In genomic region chr2:32494522-32494921, GRCm38 (mm10) we compare ENCODE assay signal across 14 mouse cellular contexts. TPM values are rescaled to one million over a fixed set of nuclear protein-coding genes. Genes with fewer than 3 reads are reported as not detected.
DNase-seq lines count a peak whose midpoint lies in the region; ATAC-seq and TF ChIP-seq lines count a peak whose summit lies in the region.
"Had no signal": no experiment of that assay in that cellular context is flagged by ENCODE, and none has a peak within 500 bp of the region (broad histone marks: within the 10 kb centered on the region; RNA-seq: fewer than 3 reads in every experiment).

No protein-coding gene starts in this region.

- H3K79me2 ChIP-seq in heart, adult 2 months (replicated peaks; ENCODE audit: control insufficient read depth, insufficient read depth, low read length), result no peaks in the 10 kb centered on the region

- H3K27ac ChIP-seq in heart, adult 2 months, result peak overlapping the region; percentile 76
- H3K27ac ChIP-seq in lung, postnatal 0 days (ENCODE audit: low read length), result 0 out of 2 replicates have a peak overlapping the region, but pooled peaks have one; percentile 14
- H3K27ac ChIP-seq in liver, postnatal 0 days (ENCODE audit: low read depth), result peak overlapping the region; percentile 63
- H3K27ac ChIP-seq: embryonic facial prominence, embryonic 13.5 days; forebrain, embryonic 15.5 days; macrophage had no signal

- H3K9me3 ChIP-seq in lung, postnatal 0 days (ENCODE audit: low read length), result no peaks in the 10 kb centered on the region
- no peaks in the 10 kb centered on the region for H3K9me3 ChIP-seq in liver, postnatal 0 days (ENCODE audit: low read length)
- H3K9me3 ChIP-seq: forebrain, embryonic 15.5 days had no signal

- H3K36me3 ChIP-seq in heart, adult 2 months (ENCODE audit: control insufficient read depth, insufficient read depth, low read length), result no peaks in the 10 kb centered on the region
- no peaks in the 10 kb centered on the region for H3K36me3 ChIP-seq in lung, postnatal 0 days (ENCODE audit: insufficient read depth, low read length)
- no peaks in the 10 kb centered on the region for H3K36me3 ChIP-seq in liver, postnatal 0 days (replicated peaks; ENCODE audit: insufficient read depth, low read length)
- H3K36me3 ChIP-seq: embryonic facial prominence, embryonic 13.5 days; forebrain, embryonic 15.5 days had no signal

- no peak for TF ChIP-seq POLR2A in heart, adult 2 months (IDR thresholded peaks at IDR 0.05; ENCODE audit: insufficient read depth, low read depth, low read length)

- no peak overlapping the region for H3K4me3 ChIP-seq in heart, adult 2 months
- no peak overlapping the region for H3K4me3 ChIP-seq in lung, postnatal 0 days (ENCODE audit: low read depth, low read length)
- H3K4me3 ChIP-seq in liver, postnatal 0 days (ENCODE audit: low read depth, low read length), result no peak overlapping the region
- H3K4me3 ChIP-seq: embryonic facial prominence, embryonic 13.5 days; forebrain, embryonic 15.5 days had no signal

- ATAC-seq in lung, postnatal 0 days, result no peak
- ATAC-seq in liver, postnatal 0 days, result no peak
- ATAC-seq: forebrain, embryonic 15.5 days; hindbrain, embryonic 16.5 days had no signal

- H3K9ac ChIP-seq in heart, adult 2 months (ENCODE audit: low read depth, low read length), result no peak overlapping the region
- no peak overlapping the region for H3K9ac ChIP-seq in lung, postnatal 0 days (replicated peaks; ENCODE audit: low read depth)
- no peak overlapping the region for H3K9ac ChIP-seq in liver, postnatal 0 days (replicated peaks)
- H3K9ac ChIP-seq: embryonic facial prominence, embryonic 13.5 days; forebrain, embryonic 15.5 days had no signal

- TF ChIP-seq EP300 in heart, adult 2 months (IDR thresholded peaks at IDR 0.05; ENCODE audit: insufficient read depth, low read depth, low read length), result no peak
- no peak for TF ChIP-seq EP300 in lung, postnatal 0 days (IDR thresholded peaks at IDR 0.05)
- no peak for TF ChIP-seq EP300 in liver, postnatal 0 days (IDR thresholded peaks at IDR 0.05; ENCODE audit: low read depth)

- no peak for DNase-seq in heart, adult 2 months
- no peak for DNase-seq in heart, adult 9 months (ENCODE audit: low spot score in 2 of 2)
- no peak for DNase-seq in lung, postnatal 0 days (ENCODE audit: low spot score)
- no peak for DNase-seq in lung, postnatal 25 days (ENCODE audit: low spot score)
- DNase-seq in MEL-GATA-1-ER (ENCODE audit: extremely low read depth, low read depth), result peak; percentile 73
- DNase-seq in liver, postnatal 0 days, result no peak
- no peak for DNase-seq in layer of hippocampus, adult 18-20 months (ENCODE audit: low spot score in 2 of 2)
- DNase-seq in layer of hippocampus, adult 9-11 months, result no peak
- DNase-seq: cerebellum, adult 9-11 months; gastrocnemius, postnatal 36 days had no signal

- no peak overlapping the region for H3K4me2 ChIP-seq in lung, postnatal 0 days (replicated peaks; ENCODE audit: low read depth, low read length)
- H3K4me2 ChIP-seq in liver, postnatal 0 days (ENCODE audit: low read depth, low read length), result peak overlapping the region; percentile 62
- H3K4me2 ChIP-seq: embryonic facial prominence, embryonic 13.5 days; forebrain, embryonic 15.5 days had no signal

- intact Hi-C loops in heart, adult 2 months (cut with DNase I), result no loop called here

- TF ChIP-seq CTCF in heart, adult 2 months (IDR thresholded peaks at IDR 0.05), result no peak
- no peak for TF ChIP-seq CTCF in lung, postnatal 0 days (IDR thresholded peaks at IDR 0.05)
- no peak for TF ChIP-seq CTCF in liver, postnatal 0 days (IDR thresholded peaks at IDR 0.05; ENCODE audit: low read depth)

- WGBS in heart, adult 2 months, result 37% methylated on average over 2 of the region's 2 CpGs
- 51% methylated on average over 2 of the region's 2 CpGs for WGBS in lung, postnatal 0 days
- WGBS in liver, postnatal 0 days (ENCODE audit: insufficient replicate concordance), result 20% methylated on average over 2 of the region's 2 CpGs

- no peaks in the 10 kb centered on the region for H3K27me3 ChIP-seq in heart, adult 2 months (ENCODE audit: control insufficient read depth, insufficient read depth, low read length)
- no peaks in the 10 kb centered on the region for H3K27me3 ChIP-seq in lung, postnatal 0 days (replicated peaks; ENCODE audit: insufficient read depth, low read length)
- no peaks in the 10 kb centered on the region for H3K27me3 ChIP-seq in liver, postnatal 0 days (ENCODE audit: insufficient read depth, low read length)
- H3K27me3 ChIP-seq: embryonic facial prominence, embryonic 13.5 days; forebrain, embryonic 15.5 days had no signal

- H3K4me1 ChIP-seq in heart, adult 2 months (ENCODE audit: control insufficient read depth, insufficient read depth, low read length), result peaks cover 8% of the 10 kb centered on the region
- H3K4me1 ChIP-seq in lung, postnatal 0 days (ENCODE audit: insufficient read depth, low read depth, low read length), result peaks cover 3% of the 10 kb centered on the region; the same call in 1 of the 2 replicates
- peaks cover 21% of the 10 kb centered on the region for H3K4me1 ChIP-seq in liver, postnatal 0 days (ENCODE audit: insufficient read depth)
- H3K4me1 ChIP-seq: embryonic facial prominence, embryonic 13.5 days; forebrain, embryonic 15.5 days had no signal

RNA-seq across cellular contexts. Expression of gene Fam102a, which starts 40.6 kb away (rescaled TPM):
- 1 to 10 TPM; 7.0 to 7.1 TPM for total RNA-seq in heart, adult 2 months (2021)
- 9.2 and 10.6 TPM in 2 replicates for polyA plus RNA-seq in heart, adult 2 months (2012; rRNA removed)
- 8.0 and 8.4 TPM in 2 replicates for polyA plus RNA-seq in lung, postnatal 0 days (2015; fragmentation: Nextera tagmentation; extraction: Ambion mirVana)
- polyA plus RNA-seq in liver, postnatal 0 days (2015; fragmentation: Nextera tagmentation; extraction: Ambion mirVana), result 4.8 and 6.1 TPM in 2 replicates
- 10 to 100 TPM; 76.0 to 77.2 TPM for total RNA-seq in layer of hippocampus, adult 18-20 months (2021)

RNA-seq across cellular contexts. Expression of gene Slc25a25, which starts 43.3 kb away (rescaled TPM):
- total RNA-seq in heart, adult 2 months (2021), result 10 to 100 TPM in 1 of 2 experiments, 1 to 10 TPM in 1; 8.5 to 10.1 TPM
- 5.7 and 7.3 TPM in 2 replicates for polyA plus RNA-seq in heart, adult 2 months (2012; rRNA removed)
- 16.7 and 21.5 TPM in 2 replicates for polyA plus RNA-seq in lung, postnatal 0 days (2015; fragmentation: Nextera tagmentation; extraction: Ambion mirVana)
- polyA plus RNA-seq in liver, postnatal 0 days (2015; fragmentation: Nextera tagmentation; extraction: Ambion mirVana), result 32.4 and 36.9 TPM in 2 replicates
- total RNA-seq in layer of hippocampus, adult 18-20 months (2021), result 10 to 100 TPM; 57.2 to 59.5 TPM

RNA-seq across cellular contexts. Expression of gene Naif1, which starts 44.3 kb away (rescaled TPM):
- 1 to 10 TPM; 2.8 to 3.4 TPM for total RNA-seq in heart, adult 2 months (2021)
- polyA plus RNA-seq in heart, adult 2 months (2012; rRNA removed), result 3.7 and 4.6 TPM in 2 replicates
- 4.1 and 4.6 TPM in 2 replicates for polyA plus RNA-seq in lung, postnatal 0 days (2015; fragmentation: Nextera tagmentation; extraction: Ambion mirVana)
- polyA plus RNA-seq in liver, postnatal 0 days (2015; fragmentation: Nextera tagmentation; extraction: Ambion mirVana), result 1.6 and 1.8 TPM in 2 replicates
- 1 to 10 TPM; 4.6 to 4.8 TPM for total RNA-seq in layer of hippocampus, adult 18-20 months (2021)

Comparison
In these comparisons a context has a peak if more than half of its experiments do, and no peak if none do; other contexts are left out.
1. H3K27ac ChIP-seq: peak in every context shown above with its lines; median percentile 76 in heart, adult 2 months; 63 in liver, postnatal 0 days; 14 in lung, postnatal 0 days.